Mouse (Mus musculus) bone marrow macrophage, adult 2 months (primary cell): Measurements from ENCODE around the gene Mrpl1.

ENCODE experiments used
- CTCF ChIP-seq: IDR thresholded peaks from 2 replicates; pipeline ENCODE4 v1.5.1; 2012; ENCODE audit warnings: low read depth, mild to moderate bottlenecking, low read length, moderate library complexity
- POLR2A ChIP-seq: IDR thresholded peaks from 2 replicates; pipeline ENCODE4 v1.6.1; 2012; ENCODE audit warnings: mild to moderate bottlenecking, low read depth, low read length, borderline replicate concordance

GRCm38 (mm10) chr5:96228967-96229366 lies 19.7 kb downstream of the Mrpl1 start:
- TF ChIP-seq CTCF (no peak), POLR2A (no peak)
